Mouse (Mus musculus): ENCODE data around the gene Prl5a1. TPM values are rescaled to one million over a fixed set of nuclear protein-coding genes. Genes with fewer than 3 reads are reported as not detected.

The Prl5a1 gene
- polyA plus RNA-seq (2015; fragmentation: Illumina TruSeq; extraction: RNeasy Lipid Tissue Mini Kit (QIAGEN cat#74804); ENCODE audit: low read depth, low replicate concordance): not detected

GRCm38 (mm10) chr13:28142184-28142583 lies at the start of gene Prl5a1:
TSS of gene Prl5a1 (plus strand) at chr13:28142484.

Other genes with a start within 250 kb of the Prl5a1 start
- not detected for gene Prl4a1, start 126.3 kb upstream of the Prl5a1 start, polyA plus RNA-seq (2015; fragmentation: Illumina TruSeq; extraction: RNeasy Lipid Tissue Mini Kit (QIAGEN cat#74804); ENCODE audit: low read depth, low replicate concordance)
- 1.6 TPM for gene Gm11361, start 115.0 kb downstream of the Prl5a1 start, polyA plus RNA-seq (2015; fragmentation: Illumina TruSeq; extraction: RNeasy Lipid Tissue Mini Kit (QIAGEN cat#74804); ENCODE audit: low read depth, low replicate concordance)

Data from brain, adult 10 weeks (tissue).